Mouse (Mus musculus) bone marrow macrophage, adult 2 months (primary cell): Measurements from ENCODE around the gene Sh3bgrl2. TPM values are rescaled to one million over a fixed set of nuclear protein-coding genes. Genes with fewer than 3 reads are reported as not detected.
A peak's percentile ranks its signal among the peaks of the same experiment; 100 is the strongest.

Source experiments
- H3K27ac ChIP-seq: 2 replicates; pipeline ENCODE4 v1.5.1; 2012; ENCODE audit warnings: low read depth, low read length; ENCODE audit not compliant: insufficient read depth
- H3K4me1 ChIP-seq: 2 replicates; pipeline ENCODE4 v1.6.1; 2012; ENCODE audit warnings: low read length; ENCODE audit not compliant: control insufficient read depth, insufficient read depth
- H3K4me3 ChIP-seq: 2 replicates; pipeline ENCODE4 v1.5.1; 2012; ENCODE audit warnings: mild to moderate bottlenecking, low read length, moderate library complexity; ENCODE audit not compliant: insufficient read depth
- CTCF ChIP-seq: IDR thresholded peaks from 2 replicates; pipeline ENCODE4 v1.5.1; 2012; ENCODE audit warnings: low read depth, mild to moderate bottlenecking, low read length, moderate library complexity
- POLR2A ChIP-seq: IDR thresholded peaks from 2 replicates; pipeline ENCODE4 v1.6.1; 2012; ENCODE audit warnings: mild to moderate bottlenecking, low read depth, low read length, borderline replicate concordance
- polyA plus RNA-seq: library from polyadenylated mRNA; stranded (reverse); fragments of >200 nt; gene quantifications from 2 replicates; pipeline ENCODE4 v1.2.4, GENCODE M21; 2012; ENCODE audit not compliant: missing spikeins, insufficient read depth, insufficient read length

Gene Sh3bgrl2
- polyA plus RNA-seq, 1 experiment: 20.0 TPM

DNA sequence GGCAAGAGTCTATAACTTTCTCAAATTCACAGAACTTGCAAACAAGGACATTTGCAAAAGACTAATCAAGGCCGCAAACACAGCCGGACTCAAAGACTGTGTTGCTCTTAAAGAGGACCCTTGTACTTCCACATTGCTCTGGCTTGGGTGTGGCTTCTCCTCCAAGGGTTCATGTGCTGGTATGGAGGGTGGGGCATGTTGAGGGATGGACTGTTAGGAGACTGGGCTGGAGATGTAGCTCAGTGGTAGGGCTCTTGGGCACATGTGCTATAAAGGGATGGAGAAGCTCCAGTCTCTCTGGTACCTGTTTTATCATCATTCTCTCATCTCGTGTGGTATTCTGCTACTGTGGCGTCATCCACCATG is 7.7 kb upstream of the Sh3bgrl2 start:
- no peak overlapping the region for H3K27ac ChIP-seq
- no peak for TF ChIP-seq CTCF
- no peak for TF ChIP-seq POLR2A
- H3K4me3 ChIP-seq: no peak overlapping the region
- H3K4me1 ChIP-seq: peaks cover 25% of the 10 kb centered on the region

DNA sequence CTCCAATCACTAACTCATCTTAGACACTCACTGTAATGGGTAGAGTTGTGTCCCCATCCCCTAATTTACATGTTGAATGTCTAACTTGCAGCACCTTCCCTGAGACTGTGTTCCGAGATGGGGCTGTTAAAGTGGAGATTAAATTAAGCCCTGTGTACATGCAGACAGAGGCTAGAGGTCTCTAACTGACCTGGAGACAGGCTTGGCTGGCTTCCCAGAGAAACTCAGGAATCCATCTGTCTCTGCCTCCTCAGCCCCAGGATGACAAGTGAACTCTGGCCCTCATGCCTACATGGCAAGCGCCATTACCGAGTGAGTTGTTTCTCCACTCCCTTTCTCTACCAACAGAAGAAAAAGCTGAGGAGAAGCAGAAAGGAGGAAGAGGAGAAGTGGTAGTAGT is 7.2 kb upstream of the Sh3bgrl2 start:
- H3K4me1 ChIP-seq: peaks cover 24% of the 10 kb centered on the region
- TF ChIP-seq POLR2A (no peak), CTCF (no peak)
- no peak overlapping the region for H3K27ac ChIP-seq
- no peak overlapping the region for H3K4me3 ChIP-seq

DNA sequence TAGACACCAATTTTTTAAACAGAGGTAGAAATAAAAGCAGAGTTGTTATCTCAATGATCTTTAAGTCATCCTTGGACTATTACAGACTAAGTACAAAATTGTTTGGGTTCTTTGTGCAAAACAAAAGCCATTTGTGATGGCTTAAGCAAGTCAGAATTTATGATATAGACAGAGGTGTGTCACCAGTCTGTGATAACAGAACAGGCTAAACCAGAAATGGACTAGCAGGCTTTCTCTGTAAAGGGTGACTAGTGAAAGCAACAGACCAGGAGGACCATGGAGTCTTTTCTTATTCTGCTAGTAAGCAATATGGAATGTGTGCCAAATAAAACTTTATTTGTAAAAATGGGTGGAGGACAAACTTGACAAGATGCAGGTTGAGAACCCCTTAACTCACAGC is 2.9 kb upstream of the Sh3bgrl2 start:
- peaks cover 32% of the 10 kb centered on the region for H3K4me1 ChIP-seq
- H3K27ac ChIP-seq: no peak overlapping the region
- TF ChIP-seq POLR2A (no peak), CTCF (no peak)
- no peak overlapping the region for H3K4me3 ChIP-seq

DNA sequence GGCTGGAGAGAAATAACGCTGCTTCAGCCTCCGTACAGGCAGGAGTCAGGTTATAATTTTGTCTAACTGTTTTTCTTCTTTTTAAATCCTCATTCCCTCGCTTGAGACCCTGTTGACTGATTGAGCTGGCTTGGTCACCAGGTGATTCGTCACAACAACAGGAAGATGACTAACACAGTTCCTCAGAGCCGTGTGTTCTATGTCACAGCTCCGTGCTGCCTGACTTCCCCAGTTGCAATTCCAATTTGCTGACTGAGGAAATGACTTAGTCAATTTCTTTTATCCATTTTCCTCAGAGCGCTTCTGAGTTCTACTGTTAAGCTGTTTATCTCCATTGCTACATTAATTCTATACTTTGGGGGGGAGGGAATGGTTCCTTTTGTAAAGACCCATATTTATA is 1.8 kb upstream of the Sh3bgrl2 start:
- no peak for TF ChIP-seq CTCF
- no peak for TF ChIP-seq POLR2A
- Histone ChIP-seq H3K4me3 (no peak overlapping the region), H3K4me1 (peaks cover 32% of the 10 kb centered on the region), H3K27ac (peak overlapping the region; percentile 65)

DNA sequence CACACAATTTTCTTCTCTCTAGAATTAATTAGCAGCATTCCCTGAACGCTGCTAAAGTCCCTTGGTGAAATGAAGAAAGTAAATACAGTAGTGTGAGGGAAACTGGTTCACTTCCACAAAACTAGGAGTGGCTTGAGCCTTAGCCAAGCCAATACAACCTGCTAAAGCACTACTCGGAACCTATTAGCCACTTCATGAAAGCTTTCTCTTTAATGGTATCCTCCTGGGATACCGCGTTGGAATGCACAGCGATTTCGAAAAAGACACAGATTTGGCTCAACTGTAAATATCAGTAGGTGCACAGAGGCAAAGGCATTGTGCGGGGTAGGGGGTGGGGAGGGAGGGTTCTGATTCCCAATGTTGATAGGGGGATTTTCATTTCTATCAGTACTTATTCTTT is 898 bp upstream of the Sh3bgrl2 start:
- H3K27ac ChIP-seq: peak overlapping the region; percentile 52; the same call in 1 of the 2 replicates
- H3K4me1 ChIP-seq: peaks cover 41% of the 10 kb centered on the region
- H3K4me3 ChIP-seq: no peak overlapping the region
- no peak for TF ChIP-seq POLR2A
- TF ChIP-seq CTCF: no peak

DNA sequence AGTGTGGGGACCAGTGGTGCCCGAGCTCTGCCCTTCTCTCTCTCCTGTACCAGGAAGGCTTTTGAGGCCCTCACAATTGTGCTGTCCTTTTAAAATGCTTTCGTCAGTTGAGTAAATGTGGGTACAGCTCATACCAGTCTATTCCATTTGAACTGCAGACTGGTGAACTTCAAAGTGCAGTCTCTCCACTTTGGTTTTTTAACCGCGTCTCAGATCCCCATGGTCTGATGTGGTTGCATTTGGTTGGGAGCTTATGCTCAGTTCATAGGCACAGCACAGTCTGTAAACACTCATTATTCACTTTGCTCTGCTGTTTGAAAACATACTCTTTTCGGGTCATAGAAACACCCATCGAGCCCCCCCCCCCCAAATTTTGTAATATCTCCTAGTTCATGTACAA is 1.7 kb downstream of the Sh3bgrl2 start:
- H3K4me1 ChIP-seq: peaks cover 61% of the 10 kb centered on the region
- H3K4me3 ChIP-seq: no peak overlapping the region; the same call in 1 of the 2 replicates
- TF ChIP-seq CTCF (no peak), POLR2A (no peak)
- H3K27ac ChIP-seq: no peak overlapping the region

DNA sequence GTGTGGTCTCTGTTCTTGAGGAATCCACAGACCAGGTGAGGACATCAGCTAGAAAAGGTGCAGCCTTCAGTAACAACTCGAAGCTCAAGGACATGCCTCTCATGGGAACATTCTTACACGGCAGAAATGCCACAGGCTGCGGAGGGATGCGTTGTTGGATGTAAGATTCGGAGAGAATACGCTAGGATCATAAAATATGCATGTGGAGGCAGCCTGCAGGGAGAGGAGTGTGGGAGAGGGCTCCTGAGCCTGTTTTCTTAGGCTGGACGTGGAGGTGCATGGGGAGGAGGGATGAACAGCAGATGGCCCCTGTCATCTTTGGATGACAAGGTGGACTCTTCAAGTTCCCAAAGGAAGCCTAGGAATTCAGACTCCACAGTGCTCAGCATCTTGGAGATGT is 3.0 kb downstream of the Sh3bgrl2 start:
- Histone ChIP-seq H3K4me3 (no peak overlapping the region), H3K4me1 (peaks cover 65% of the 10 kb centered on the region), H3K27ac (no peak overlapping the region)
- TF ChIP-seq CTCF (no peak), POLR2A (no peak)

DNA sequence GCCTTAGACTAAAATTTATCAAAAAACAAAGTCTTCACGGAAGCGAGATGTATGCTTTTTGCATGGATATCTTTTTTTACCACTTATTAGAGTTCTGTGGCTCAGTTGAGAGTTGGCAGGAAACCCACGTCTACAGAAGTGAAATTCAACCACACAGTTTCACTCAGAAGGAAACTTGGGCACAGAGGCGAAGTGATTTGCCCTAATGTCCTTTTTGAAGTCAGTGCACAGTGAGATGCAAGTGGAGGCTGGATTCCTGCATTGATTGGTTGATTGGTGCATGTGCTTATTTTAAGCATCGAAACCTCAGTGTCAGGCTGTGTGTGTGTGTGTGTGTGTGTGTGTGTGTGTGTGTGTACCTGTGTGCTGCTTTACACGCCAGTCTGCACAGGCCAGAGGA is 3.5 kb downstream of the Sh3bgrl2 start:
- H3K27ac ChIP-seq: no peak overlapping the region
- peaks cover 69% of the 10 kb centered on the region for H3K4me1 ChIP-seq
- no peak overlapping the region for H3K4me3 ChIP-seq
- no peak for TF ChIP-seq POLR2A
- TF ChIP-seq CTCF: no peak

DNA sequence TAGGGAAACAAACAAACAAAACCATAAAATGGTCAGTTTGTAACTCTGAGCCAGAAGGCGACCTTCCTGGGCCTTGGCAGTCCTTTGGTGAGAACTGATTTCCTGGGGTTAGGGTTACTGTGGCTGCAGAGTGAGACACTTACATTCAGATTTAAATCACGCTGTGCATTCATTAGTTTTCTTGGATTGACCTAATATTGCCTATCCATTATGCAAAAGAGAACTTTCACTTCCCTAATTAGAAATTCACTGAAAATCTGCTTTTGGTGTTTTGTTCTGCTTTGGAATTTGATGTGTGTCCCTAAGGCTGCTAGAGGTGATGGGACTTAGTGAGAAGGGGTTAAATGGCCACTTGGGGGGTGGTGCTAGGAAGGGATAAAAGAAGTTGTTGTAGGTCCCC is 7.5 kb downstream of the Sh3bgrl2 start:
- TF ChIP-seq CTCF: no peak
- no peak for TF ChIP-seq POLR2A
- Histone ChIP-seq H3K4me1 (peaks cover 62% of the 10 kb centered on the region), H3K4me3 (no peak overlapping the region), H3K27ac (no peak overlapping the region)

DNA sequence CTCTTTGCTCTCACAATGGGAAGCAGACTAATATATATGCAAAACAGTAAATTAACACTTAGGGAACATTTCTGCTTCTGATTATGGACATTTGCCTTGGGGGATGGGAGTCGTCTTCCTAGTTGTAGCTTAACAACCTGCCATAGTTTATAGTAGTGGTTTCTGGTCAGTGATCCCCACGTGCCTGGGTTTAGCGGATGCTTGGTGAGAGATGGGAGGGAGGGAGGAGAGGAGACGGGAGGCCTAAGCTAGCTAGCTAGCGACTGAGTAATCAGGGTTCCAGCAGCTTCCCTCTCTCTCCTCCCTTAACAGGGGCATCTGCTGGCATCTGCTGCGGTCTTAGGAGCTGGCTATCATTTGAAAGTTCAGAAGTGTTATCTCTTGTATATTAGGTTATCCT is 8.1 kb downstream of the Sh3bgrl2 start:
- Histone ChIP-seq H3K27ac (no peak overlapping the region), H3K4me3 (no peak overlapping the region), H3K4me1 (peaks cover 62% of the 10 kb centered on the region)
- TF ChIP-seq POLR2A (no peak), CTCF (no peak)

DNA sequence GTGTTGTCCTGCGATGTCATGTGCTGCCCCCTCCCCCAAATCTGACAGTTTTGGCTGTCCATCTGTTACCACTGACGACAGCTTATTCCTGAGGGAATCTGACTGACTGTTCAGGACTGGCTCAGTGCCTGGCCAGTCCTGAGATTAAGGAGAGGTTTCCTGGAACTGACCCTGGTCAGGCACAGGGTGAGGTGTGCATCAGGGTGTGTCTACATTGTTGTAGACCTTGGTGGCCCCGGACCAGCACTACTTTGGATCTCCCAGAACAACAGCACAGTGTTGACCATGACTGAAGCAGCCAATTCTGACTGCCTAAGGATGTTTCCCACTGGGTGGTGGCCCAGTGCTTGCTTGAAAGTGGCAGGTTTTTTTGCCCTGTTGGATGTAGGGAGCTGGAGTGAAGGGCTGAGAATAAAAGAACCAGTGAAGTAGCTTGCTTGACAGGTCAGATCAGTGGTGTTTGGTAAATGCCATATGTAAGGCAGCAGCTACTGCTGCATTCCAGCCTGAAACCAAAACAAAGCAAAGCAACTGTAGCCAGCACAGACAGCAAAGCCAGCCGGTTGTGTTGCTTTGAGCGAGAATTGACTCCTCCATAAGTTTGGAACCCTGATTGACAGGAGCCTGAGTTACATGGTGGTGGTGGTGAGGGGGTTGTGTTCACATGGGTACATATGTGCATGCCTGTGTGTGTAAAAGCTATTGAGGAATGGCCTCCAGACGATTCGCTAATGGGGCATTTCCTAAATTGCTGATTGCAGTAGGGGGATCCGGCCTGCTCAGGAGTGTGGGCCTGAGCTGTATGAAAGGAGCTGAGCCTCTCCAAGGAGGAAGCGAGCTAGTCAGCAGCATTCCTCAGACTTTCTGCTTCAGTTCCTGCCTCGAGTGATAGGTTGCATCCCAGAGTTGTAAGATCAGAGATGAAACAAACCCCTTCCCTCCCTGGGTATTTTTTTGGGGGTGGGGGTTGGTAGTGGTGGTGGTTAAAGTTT is 8.9 kb downstream of the Sh3bgrl2 start:
- H3K4me3 ChIP-seq: no peak overlapping the region
- no peak overlapping the region for H3K27ac ChIP-seq

More for the DNA sequence above, 8.9 kb downstream of the Sh3bgrl2 start:
- no peak for TF ChIP-seq POLR2A
- TF ChIP-seq CTCF: no peak
- peaks cover 61% of the 10 kb centered on the region for H3K4me1 ChIP-seq
